Mouse (Mus musculus) midbrain, embryonic 11.5 days (tissue): Measurements from ENCODE around the gene Acss2. TPM values are rescaled to one million over a fixed set of nuclear protein-coding genes. Genes with fewer than 3 reads are reported as not detected.
A peak's percentile ranks its signal among the peaks of the same experiment; 100 is the strongest.

ENCODE experiments used
- ATAC-seq: fragments of 200-750 bp; cut with Nextera tagmentation; 2 replicates; pipeline ENCODE4 v1.8.0; 2017; ENCODE audit warnings: moderate TSS enrichment, moderate library complexity; ENCODE audit not compliant: low FRiP score
- DNase-seq: peaks from one replicate; pipeline ENCODE4 v3.0.0; 2015; ENCODE audit warnings: low spot score; ENCODE audit errors: missing footprints
- H3K27ac ChIP-seq: fragments of 300-500 bp; sonication (generic); 2 replicates; pipeline ENCODE4 v1.5.1; 2014; ENCODE audit warnings: low read depth, low read length
- H3K27me3 ChIP-seq: fragments of 300-500 bp; sonication (generic); 2 replicates; pipeline ENCODE4 v1.6.1; 2014; ENCODE audit warnings: mild to moderate bottlenecking, low read length, moderate library complexity, mixed read lengths; ENCODE audit not compliant: control insufficient read depth, insufficient read depth
- H3K36me3 ChIP-seq: fragments of 300-500 bp; sonication (generic); 2 replicates; pipeline ENCODE4 v1.6.1; 2014; ENCODE audit warnings: mild to moderate bottlenecking, low read length, moderate library complexity, mixed read lengths; ENCODE audit not compliant: control insufficient read depth, insufficient read depth
- H3K4me1 ChIP-seq: fragments of 300-500 bp; sonication (generic); 2 replicates; pipeline ENCODE4 v1.6.1; 2014; ENCODE audit warnings: low read length; ENCODE audit not compliant: control insufficient read depth, insufficient read depth
- H3K4me2 ChIP-seq: fragments of 300-500 bp; sonication (generic); 2 replicates; pipeline ENCODE4 v1.6.1; 2014; ENCODE audit warnings: mild to moderate bottlenecking, moderate library complexity
- H3K4me3 ChIP-seq: fragments of 300-500 bp; sonication (generic); 2 replicates; pipeline ENCODE4 v1.5.1; 2014; ENCODE audit warnings: low read depth, low read length
- H3K9ac ChIP-seq: fragments of 300-500 bp; sonication (generic); 2 replicates; pipeline ENCODE4 v1.6.1; 2014; ENCODE audit warnings: low read length
- H3K9me3 ChIP-seq: fragments of 300-500 bp; sonication (generic); 2 replicates; pipeline ENCODE4 v1.6.1; 2016; ENCODE audit warnings: low read length; ENCODE audit not compliant: control insufficient read depth
- WGBS: fragments of 180-500 bp; shearing (Covaris S2); extraction: QIAGEN DNeasy Blood & Tissue Kit; methylation state at CpG from one replicate; pipeline ENCODE4 v1.1.7; 2014; 5-methylcytosine and 5-hydroxymethylcytosine counted together
- polyA plus RNA-seq: library from polyadenylated mRNA; unstranded; fragments of >200 nt; fragmentation: Nextera tagmentation; extraction: Ambion mirVana; gene quantifications from 2 replicates; pipeline ENCODE4 v1.2.1, GENCODE M21; 2014

Acss2 gene
- polyA plus RNA-seq, 1 experiment from 2014 or later = 21.9 TPM

- Histone ChIP-seq H3K9me3 (no peaks in the 10 kb centered on the region), H3K36me3 (no peaks in the 10 kb centered on the region), H3K9ac (no peak overlapping the region), H3K4me1 (peaks cover 11% of the 10 kb centered on the region), H3K4me3 (no peak overlapping the region), H3K4me2 (no peak overlapping the region), H3K27ac (no peak overlapping the region), H3K27me3 (peaks cover 57% of the 10 kb centered on the region)
- 82% methylated on average over 9 of the region's 9 CpGs for WGBS
- DNase-seq (peak; percentile 79), ATAC-seq (no peak)
These were observed 110.4 kb downstream of the Acss2 start for GRCm38 (mm10) chr2:155628112-155628511.

GRCm38 (mm10) chr2:155628519-155628918 is 110.8 kb downstream of the Acss2 start:
- H3K9ac ChIP-seq = no peak overlapping the region
- peaks cover 11% of the 10 kb centered on the region for H3K4me1 ChIP-seq
- H3K4me3 ChIP-seq = no peak overlapping the region
- ATAC-seq = no peak
- peaks cover 57% of the 10 kb centered on the region for H3K27me3 ChIP-seq
- no peaks in the 10 kb centered on the region for H3K36me3 ChIP-seq
- H3K9me3 ChIP-seq = no peaks in the 10 kb centered on the region
- no peak for DNase-seq
- no peak overlapping the region for H3K4me2 ChIP-seq
- 62% methylated on average over 13 of the region's 13 CpGs for WGBS
- no peak overlapping the region for H3K27ac ChIP-seq

DNA sequence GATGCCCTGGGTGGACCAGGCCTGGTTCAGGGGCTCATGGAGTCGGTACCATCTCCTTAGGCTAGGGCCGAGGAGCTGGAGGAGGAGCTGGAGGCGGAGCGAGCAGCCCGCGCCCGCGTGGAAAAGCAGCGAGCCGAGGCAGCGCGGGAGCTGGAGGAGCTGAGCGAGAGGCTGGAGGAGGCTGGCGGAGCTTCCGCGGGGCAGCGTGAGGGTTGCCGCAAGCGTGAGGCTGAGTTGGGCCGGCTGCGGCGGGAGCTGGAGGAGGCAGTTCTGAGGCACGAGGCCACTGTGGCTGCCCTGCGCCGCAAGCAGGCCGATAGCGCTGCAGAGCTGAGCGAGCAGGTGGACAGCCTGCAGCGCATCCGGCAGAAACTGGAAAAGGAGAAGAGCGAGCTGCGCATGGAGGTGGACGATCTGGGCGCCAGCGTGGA is 111.5 kb downstream of the Acss2 start:
- WGBS = 1% methylated on average over 35 of the region's 35 CpGs
- Histone ChIP-seq H3K36me3 (no peaks in the 10 kb centered on the region), H3K4me2 (peak overlapping the region; percentile 56), H3K27ac (no peak overlapping the region), H3K4me1 (peaks cover 11% of the 10 kb centered on the region), H3K9me3 (no peaks in the 10 kb centered on the region), H3K4me3 (peak overlapping the region; percentile 19; the same call in 1 of the 2 replicates), H3K9ac (peak overlapping the region; percentile 57), H3K27me3 (peaks cover 57% of the 10 kb centered on the region)
- DNase-seq = peak; percentile 94
- 0 out of 2 replicates have a peak, but pooled peaks have one; percentile 22 for ATAC-seq

- DNase-seq = no peak
- ATAC-seq = 0 out of 2 replicates have a peak, but pooled peaks have one; percentile 14
- Histone ChIP-seq H3K4me3 (no peak overlapping the region), H3K27ac (no peak overlapping the region), H3K27me3 (peaks cover 57% of the 10 kb centered on the region), H3K36me3 (peaks cover 7% of the 10 kb centered on the region), H3K9ac (no peak overlapping the region), H3K9me3 (no peaks in the 10 kb centered on the region), H3K4me2 (0 out of 2 replicates have a peak overlapping the region, but pooled peaks have one; percentile 0), H3K4me1 (peaks cover 11% of the 10 kb centered on the region)
- WGBS = 13% methylated on average over 20 of the region's 20 CpGs
These were observed 112.4 kb downstream of the Acss2 start for GRCm38 (mm10) chr2:155630153-155630552.

GRCm38 (mm10) chr2:155630590-155631416 is 113.1 kb downstream of the Acss2 start:
- H3K4me2 ChIP-seq = 0 out of 2 replicates have a peak overlapping the region, but pooled peaks have one; percentile 0

GRCm38 (mm10) chr2:155632138-155632936 is 114.6 kb downstream of the Acss2 start:
- Histone ChIP-seq H3K36me3 (peaks cover 15% of the 10 kb centered on the region), H3K4me1 (peaks cover 11% of the 10 kb centered on the region), H3K4me2 (no peak overlapping the region), H3K9me3 (no peaks in the 10 kb centered on the region), H3K27me3 (peaks cover 53% of the 10 kb centered on the region), H3K9ac (no peak overlapping the region), H3K27ac (no peak overlapping the region), H3K4me3 (no peak overlapping the region)
- ATAC-seq = no peak
- DNase-seq = peak; percentile 78
- 67% methylated on average over 30 of the region's 30 CpGs for WGBS

More at GRCm38 (mm10) chr2:155630590-155631416, 113.1 kb downstream of the Acss2 start:
- Histone ChIP-seq H3K27ac (no peak overlapping the region), H3K4me3 (no peak overlapping the region), H3K4me1 (peaks cover 11% of the 10 kb centered on the region), H3K9me3 (no peaks in the 10 kb centered on the region), H3K9ac (0 out of 2 replicates have a peak overlapping the region, but pooled peaks have one; percentile 9), H3K27me3 (peaks cover 57% of the 10 kb centered on the region), H3K36me3 (peaks cover 11% of the 10 kb centered on the region)
- DNase-seq (peak; percentile 95), ATAC-seq (no peak)
- 12% methylated on average over 43 of the region's 43 CpGs for WGBS

DNA sequence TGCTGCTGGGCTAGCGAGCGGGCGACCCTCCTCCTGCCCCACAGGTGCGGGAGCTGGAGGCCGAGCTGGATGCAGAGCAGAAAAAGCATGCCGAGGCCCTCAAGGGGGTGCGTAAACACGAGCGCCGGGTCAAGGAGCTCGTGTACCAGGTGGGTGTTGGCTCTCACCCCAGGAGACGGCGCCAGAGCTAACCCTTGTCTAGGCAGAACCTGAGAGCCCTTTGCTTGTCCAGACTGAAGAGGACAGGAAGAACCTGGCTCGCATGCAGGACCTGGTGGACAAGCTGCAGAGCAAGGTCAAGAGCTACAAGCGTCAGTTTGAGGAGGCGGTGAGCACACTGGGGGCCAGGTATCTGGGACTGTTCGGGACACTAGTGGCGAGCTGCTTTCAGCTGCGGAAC is 115.4 kb downstream of the Acss2 start:
- peaks cover 11% of the 10 kb centered on the region for H3K4me1 ChIP-seq
- peak; percentile 79 for DNase-seq
- no peak overlapping the region for H3K27ac ChIP-seq
- H3K9me3 ChIP-seq = no peaks in the 10 kb centered on the region
- no peak for ATAC-seq
- no peak overlapping the region for H3K9ac ChIP-seq
- no peak overlapping the region for H3K4me3 ChIP-seq
- no peak overlapping the region for H3K4me2 ChIP-seq
- 66% methylated on average over 19 of the region's 19 CpGs for WGBS
- peaks cover 48% of the 10 kb centered on the region for H3K27me3 ChIP-seq
- peaks cover 15% of the 10 kb centered on the region for H3K36me3 ChIP-seq

DNA sequence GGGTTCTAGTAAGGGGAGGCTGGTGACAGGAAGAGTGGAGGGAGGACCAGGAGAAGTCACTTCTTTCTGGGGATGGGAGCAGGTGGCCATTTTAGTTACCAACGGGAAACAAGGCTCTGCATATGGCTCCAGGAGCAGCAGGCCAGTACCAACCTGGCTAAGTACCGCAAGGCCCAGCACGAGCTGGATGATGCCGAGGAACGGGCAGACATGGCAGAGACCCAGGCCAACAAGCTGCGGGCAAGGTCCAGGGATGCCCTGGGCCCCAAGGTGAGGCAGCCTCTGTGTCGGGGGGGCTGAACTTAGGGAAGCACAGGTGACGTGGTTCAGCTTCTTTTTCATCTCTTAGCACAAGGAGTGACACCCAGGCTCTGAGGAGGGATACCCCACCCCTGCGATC is 116.0 kb downstream of the Acss2 start:
- no peak for ATAC-seq
- peaks cover 11% of the 10 kb centered on the region for H3K4me1 ChIP-seq
- WGBS = 92% methylated on average over 9 of the region's 9 CpGs
- peak; percentile 73 for DNase-seq
- no peak overlapping the region for H3K27ac ChIP-seq
- H3K9ac ChIP-seq = no peak overlapping the region
- H3K9me3 ChIP-seq = no peaks in the 10 kb centered on the region
- no peak overlapping the region for H3K4me3 ChIP-seq
- peaks cover 15% of the 10 kb centered on the region for H3K36me3 ChIP-seq
- peaks cover 42% of the 10 kb centered on the region for H3K27me3 ChIP-seq
- H3K4me2 ChIP-seq = no peak overlapping the region
